Mouse (Mus musculus) spleen, adult 2 months (tissue): ENCODE results near the gene F2.

ENCODE experiments used
- CTCF ChIP-seq: fragments of 200-500 bp; IDR thresholded peaks from 2 replicates; pipeline ENCODE4 v1.5.1; 2011; ENCODE audit warnings: mild to moderate bottlenecking, inconsistent platforms; ENCODE audit not compliant: insufficient read depth, insufficient read length, insufficient replicate concordance; ENCODE audit errors: extremely low read depth
- POLR2A ChIP-seq: fragments of 200-500 bp; IDR thresholded peaks from 2 replicates; pipeline ENCODE4 v1.6.1; 2011; ENCODE audit warnings: low read depth, low read length, inconsistent platforms

DNA sequence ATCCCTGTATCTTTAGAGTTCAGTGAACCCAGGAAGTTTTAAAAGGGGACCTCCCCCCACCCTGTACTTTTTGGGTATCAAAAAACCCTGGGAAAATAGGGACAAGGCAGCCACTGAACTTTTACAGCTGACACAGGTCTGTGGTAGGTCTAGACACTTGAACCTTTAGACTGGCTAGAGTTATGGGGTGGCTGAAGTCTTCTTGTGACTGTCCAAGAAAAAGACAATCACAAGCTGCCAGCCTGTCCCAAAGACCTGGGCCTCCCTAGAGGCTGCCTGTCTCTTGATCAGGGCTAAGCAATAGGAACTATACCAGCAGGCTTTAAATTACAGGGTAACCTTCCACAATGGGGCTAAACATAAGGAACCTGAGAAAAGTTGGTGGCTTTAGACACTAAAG, 40.7 kb upstream of the F2 start:
- TF ChIP-seq CTCF = no peak
- no peak for TF ChIP-seq POLR2A
